Mouse (Mus musculus): Measurements from ENCODE around the gene Kcnd3. TPM values are rescaled to one million over a fixed set of nuclear protein-coding genes. Genes with fewer than 3 reads are reported as not detected.

Gene Kcnd3
- polyA plus RNA-seq (2017; shearing (Covaris generic)) = not detected

DNA sequence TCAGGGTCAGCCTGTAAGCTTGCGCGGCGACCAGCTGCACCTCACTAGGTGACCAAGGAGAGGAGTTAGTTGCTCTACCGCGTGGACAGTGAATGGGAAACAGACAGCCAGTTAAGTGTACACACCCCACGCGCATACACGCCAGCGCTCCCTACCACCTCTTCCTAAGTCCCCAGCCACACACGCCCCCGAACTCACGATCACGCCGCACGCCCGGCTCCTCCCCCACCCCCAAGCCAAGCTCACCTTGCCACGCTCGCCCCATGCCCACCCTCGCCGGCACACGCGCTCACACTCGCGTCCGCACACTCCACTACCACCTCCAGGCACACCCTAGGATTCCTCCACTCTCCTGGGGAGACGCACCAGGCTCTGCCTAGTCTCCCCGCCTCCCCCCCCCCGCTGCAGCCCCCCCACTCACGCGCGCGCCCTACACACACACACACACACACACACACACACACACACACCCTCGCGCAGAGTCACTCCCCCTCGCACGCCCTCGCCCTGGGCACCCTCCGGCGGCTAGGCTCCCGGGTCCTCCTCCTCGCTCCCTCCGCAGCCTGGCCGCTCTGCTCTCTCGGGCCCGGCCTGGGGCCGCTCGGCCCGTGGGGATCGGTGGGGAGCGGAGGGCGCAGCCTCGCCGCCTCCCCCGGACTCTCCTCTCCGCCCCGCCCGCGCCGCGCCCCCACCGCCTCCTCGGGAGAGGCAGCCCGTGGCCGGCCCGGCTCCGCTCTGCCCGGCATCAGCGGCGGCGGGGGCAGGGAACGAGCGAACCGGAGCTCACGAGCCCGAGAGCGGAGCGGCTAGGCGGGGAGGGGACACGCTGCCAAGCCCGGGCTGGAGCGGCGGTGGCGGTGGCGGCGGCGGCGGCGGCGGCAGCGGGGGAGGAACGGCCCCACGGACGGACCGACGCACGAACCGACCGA, at the start of gene Kcnd3:
Kcnd3 (plus strand) TSS at position 704 of the 929 bp plus-strand sequence.

DNA sequence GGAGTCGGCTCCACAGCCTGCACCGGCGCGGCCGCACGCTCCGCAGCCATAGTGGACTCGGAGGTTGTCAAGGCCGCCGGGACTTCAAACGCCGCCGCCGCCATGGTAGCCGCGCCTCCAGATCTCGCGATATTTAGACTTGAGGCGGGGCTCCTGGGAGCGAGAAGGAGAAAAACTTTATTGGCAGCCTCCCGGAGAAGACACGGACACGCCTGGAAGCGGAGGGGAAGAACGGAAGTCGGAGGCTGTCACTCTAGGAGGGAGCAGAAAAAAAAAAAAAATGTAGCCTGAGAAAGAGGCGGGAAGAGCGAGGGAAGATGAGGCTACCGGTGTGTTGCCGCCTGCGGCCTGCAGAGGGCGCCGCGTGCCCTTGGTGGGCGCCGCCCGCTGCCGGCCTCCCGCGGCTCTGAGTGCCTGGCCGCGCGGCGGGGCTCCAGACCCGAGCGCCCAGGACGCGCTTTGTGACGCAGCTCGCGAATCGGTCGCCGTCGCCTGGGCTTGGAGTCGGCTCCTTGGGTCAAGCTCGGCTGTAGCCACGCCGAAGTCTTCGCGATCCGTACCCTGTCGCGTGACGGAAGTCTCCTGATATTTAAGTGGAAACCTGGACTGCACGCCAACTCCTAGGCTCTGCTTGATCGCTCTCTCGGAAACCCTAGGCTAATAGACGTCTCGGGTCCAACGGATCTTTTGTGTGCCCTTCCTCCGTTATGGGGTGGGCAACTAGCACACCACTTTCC, 235.4 kb downstream of the Kcnd3 start, which contains the start of gene Ddx20:
Ddx20 (minus strand) TSS at position 251 of the 737 bp plus-strand sequence.

DNA sequence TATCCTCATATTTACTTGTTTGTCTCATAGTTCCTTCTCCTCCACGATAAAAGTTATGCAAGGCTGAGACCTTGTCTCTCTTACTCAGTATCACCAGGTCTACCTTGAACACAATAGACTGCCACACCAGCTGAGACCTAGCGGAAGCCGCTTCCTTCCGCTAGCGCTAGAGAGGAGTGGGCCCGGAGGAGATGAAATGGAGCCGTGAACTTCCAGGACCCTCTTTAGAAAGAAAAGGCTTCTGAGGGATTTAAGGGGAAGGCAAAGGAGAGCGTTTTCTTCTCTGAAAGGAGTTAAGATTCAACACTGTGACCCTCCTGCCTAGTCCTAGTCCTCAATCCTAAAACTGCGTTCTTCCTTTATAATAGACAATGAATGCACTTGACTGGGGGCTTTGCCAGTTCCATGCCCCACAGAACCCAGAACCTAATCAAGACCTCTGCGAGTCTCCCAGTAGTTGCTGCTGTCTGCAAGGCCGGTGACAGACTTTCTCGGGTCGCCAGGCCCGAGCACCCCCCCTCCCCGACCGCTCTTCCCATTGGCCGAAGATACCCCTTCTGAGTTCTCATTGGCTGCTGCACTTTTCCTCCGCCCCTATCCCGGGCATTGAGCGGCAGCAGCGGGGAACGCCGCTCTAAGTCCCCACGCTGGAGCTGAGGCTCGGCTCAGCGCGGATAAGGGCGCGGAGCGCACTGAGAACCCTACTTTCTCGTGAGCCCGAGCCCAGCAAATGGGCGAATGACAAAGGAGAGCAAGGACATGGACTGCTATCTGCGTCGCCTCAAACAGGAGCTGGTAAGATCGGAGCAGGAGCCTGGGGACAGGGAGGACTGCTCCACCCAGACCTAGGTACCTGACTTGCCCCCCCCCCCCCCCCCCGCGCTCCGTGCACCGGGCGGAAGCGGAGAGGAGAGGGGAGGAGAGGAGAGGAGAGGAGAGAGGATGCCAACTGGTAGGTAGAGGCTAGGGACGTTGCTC, 252.2 kb downstream of the Kcnd3 start, which contains the start of gene Inka2:
Inka2 (plus strand) TSS at position 569 of the 978 bp plus-strand sequence.

Other genes with a start within 250 kb of the Kcnd3 start
- gene Ddx20, start 235.2 kb downstream of the Kcnd3 start, polyA plus RNA-seq (2017; shearing (Covaris generic)) = 11.3 TPM